Mouse (Mus musculus): ENCODE measurements around the gene Jun. TPM values are rescaled to one million over a fixed set of nuclear protein-coding genes. Genes with fewer than 3 reads are reported as not detected.

Gene Jun
- polyA plus RNA-seq, 1 experiment from 2014 or later: 49.6 TPM

GRCm38 (mm10) chr4:95082481-95083088, 30.6 kb upstream of the Jun start:
- WGBS: 67% methylated on average over 4 of the region's 4 CpGs
- ATAC-seq (ENCODE audit: insufficient read depth, low FRiP score, low TSS enrichment): no peak; the same call in 1 of the 2 replicates
- no peaks in the 10 kb centered on the region for H3K27me3 ChIP-seq (ENCODE audit: control insufficient read depth, insufficient read depth, low read length)
- H3K27ac ChIP-seq (ENCODE audit: low read depth, low read length): no peak overlapping the region
- H3K9ac ChIP-seq (ENCODE audit: low read length): no peak overlapping the region
- H3K4me2 ChIP-seq (ENCODE audit: low read depth): no peak overlapping the region
- DNase-seq (ENCODE audit: low spot score): no peak
- H3K36me3 ChIP-seq (ENCODE audit: control insufficient read depth, insufficient read depth, low read length): no peaks in the 10 kb centered on the region
- no peaks in the 10 kb centered on the region for H3K9me3 ChIP-seq (ENCODE audit: control insufficient read depth, low read length)
- H3K4me3 ChIP-seq (ENCODE audit: low read depth, low read length): no peak overlapping the region
- no peaks in the 10 kb centered on the region for H3K4me1 ChIP-seq (ENCODE audit: control insufficient read depth, insufficient read depth, low read length)

- Histone ChIP-seq H3K9me3 (ENCODE audit: control insufficient read depth, low read length) (no peaks in the 10 kb centered on the region), H3K4me2 (ENCODE audit: low read depth) (no peak overlapping the region), H3K27ac (ENCODE audit: low read depth, low read length) (no peak overlapping the region), H3K9ac (ENCODE audit: low read length) (no peak overlapping the region), H3K27me3 (ENCODE audit: control insufficient read depth, insufficient read depth, low read length) (no peaks in the 10 kb centered on the region), H3K4me1 (ENCODE audit: control insufficient read depth, insufficient read depth, low read length) (no peaks in the 10 kb centered on the region), H3K4me3 (ENCODE audit: low read depth, low read length) (no peak overlapping the region), H3K36me3 (ENCODE audit: control insufficient read depth, insufficient read depth, low read length) (no peaks in the 10 kb centered on the region)
- DNase-seq (ENCODE audit: low spot score) (no peak), ATAC-seq (ENCODE audit: insufficient read depth, low FRiP score, low TSS enrichment) (no peak)
- WGBS: 77% methylated on average over 8 of the region's 8 CpGs
Measured at GRCm38 (mm10) chr4:95081632-95082031, 29.6 kb upstream of the Jun start.

GRCm38 (mm10) chr4:95078625-95079024, 26.6 kb upstream of the Jun start:
- Histone ChIP-seq H3K36me3 (ENCODE audit: control insufficient read depth, insufficient read depth, low read length) (no peaks in the 10 kb centered on the region), H3K9me3 (ENCODE audit: control insufficient read depth, low read length) (no peaks in the 10 kb centered on the region), H3K4me2 (ENCODE audit: low read depth) (no peak overlapping the region), H3K9ac (ENCODE audit: low read length) (no peak overlapping the region), H3K4me1 (ENCODE audit: control insufficient read depth, insufficient read depth, low read length) (no peaks in the 10 kb centered on the region), H3K27me3 (ENCODE audit: control insufficient read depth, insufficient read depth, low read length) (no peaks in the 10 kb centered on the region), H3K4me3 (ENCODE audit: low read depth, low read length) (no peak overlapping the region), H3K27ac (ENCODE audit: low read depth, low read length) (no peak overlapping the region)
- WGBS: 68% methylated on average over 8 of the region's 8 CpGs
- DNase-seq (ENCODE audit: low spot score) (no peak), ATAC-seq (ENCODE audit: insufficient read depth, low FRiP score, low TSS enrichment) (no peak)

GRCm38 (mm10) chr4:95076279-95076678, 24.3 kb upstream of the Jun start:
- no peak for ATAC-seq (ENCODE audit: insufficient read depth, low FRiP score, low TSS enrichment)
- Histone ChIP-seq H3K4me3 (ENCODE audit: low read depth, low read length) (no peak overlapping the region), H3K9me3 (ENCODE audit: control insufficient read depth, low read length) (no peaks in the 10 kb centered on the region), H3K4me1 (ENCODE audit: control insufficient read depth, insufficient read depth, low read length) (no peaks in the 10 kb centered on the region), H3K4me2 (ENCODE audit: low read depth) (no peak overlapping the region), H3K36me3 (ENCODE audit: control insufficient read depth, insufficient read depth, low read length) (no peaks in the 10 kb centered on the region), H3K9ac (ENCODE audit: low read length) (no peak overlapping the region), H3K27ac (ENCODE audit: low read depth, low read length) (no peak overlapping the region), H3K27me3 (ENCODE audit: control insufficient read depth, insufficient read depth, low read length) (no peaks in the 10 kb centered on the region)
- WGBS: 57% methylated on average over 14 of the region's 14 CpGs
- DNase-seq (ENCODE audit: low spot score): no peak

GRCm38 (mm10) chr4:95075591-95076002, 23.6 kb upstream of the Jun start:
- H3K27me3 ChIP-seq (ENCODE audit: control insufficient read depth, insufficient read depth, low read length): no peaks in the 10 kb centered on the region
- H3K27ac ChIP-seq (ENCODE audit: low read depth, low read length): no peak overlapping the region
- H3K4me1 ChIP-seq (ENCODE audit: control insufficient read depth, insufficient read depth, low read length): no peaks in the 10 kb centered on the region
- no peak for DNase-seq (ENCODE audit: low spot score)
- no peak for ATAC-seq (ENCODE audit: insufficient read depth, low FRiP score, low TSS enrichment)
- H3K36me3 ChIP-seq (ENCODE audit: control insufficient read depth, insufficient read depth, low read length): no peaks in the 10 kb centered on the region
- 90% methylated on average over 17 of the region's 17 CpGs for WGBS
- H3K4me2 ChIP-seq (ENCODE audit: low read depth): no peak overlapping the region
- H3K4me3 ChIP-seq (ENCODE audit: low read depth, low read length): no peak overlapping the region
- H3K9me3 ChIP-seq (ENCODE audit: control insufficient read depth, low read length): no peaks in the 10 kb centered on the region
- H3K9ac ChIP-seq (ENCODE audit: low read length): no peak overlapping the region

- ATAC-seq (ENCODE audit: insufficient read depth, low FRiP score, low TSS enrichment) (no peak), DNase-seq (ENCODE audit: low spot score) (no peak)
- no peaks in the 10 kb centered on the region for H3K36me3 ChIP-seq (ENCODE audit: control insufficient read depth, insufficient read depth, low read length)
- H3K9ac ChIP-seq (ENCODE audit: low read length): no peak overlapping the region
- H3K4me3 ChIP-seq (ENCODE audit: low read depth, low read length): no peak overlapping the region
- H3K27me3 ChIP-seq (ENCODE audit: control insufficient read depth, insufficient read depth, low read length): no peaks in the 10 kb centered on the region
- H3K4me1 ChIP-seq (ENCODE audit: control insufficient read depth, insufficient read depth, low read length): no peaks in the 10 kb centered on the region
- H3K4me2 ChIP-seq (ENCODE audit: low read depth): no peak overlapping the region
- 92% methylated on average over 6 of the region's 6 CpGs for WGBS
- no peaks in the 10 kb centered on the region for H3K9me3 ChIP-seq (ENCODE audit: control insufficient read depth, low read length)
- H3K27ac ChIP-seq (ENCODE audit: low read depth, low read length): no peak overlapping the region
Measured at GRCm38 (mm10) chr4:95074319-95074718, 22.3 kb upstream of the Jun start.

GRCm38 (mm10) chr4:95073214-95073750, 21.3 kb upstream of the Jun start:
- no peaks in the 10 kb centered on the region for H3K4me1 ChIP-seq (ENCODE audit: control insufficient read depth, insufficient read depth, low read length)
- no peaks in the 10 kb centered on the region for H3K9me3 ChIP-seq (ENCODE audit: control insufficient read depth, low read length)
- no peaks in the 10 kb centered on the region for H3K27me3 ChIP-seq (ENCODE audit: control insufficient read depth, insufficient read depth, low read length)
- H3K9ac ChIP-seq (ENCODE audit: low read length): no peak overlapping the region
- H3K27ac ChIP-seq (ENCODE audit: low read depth, low read length): no peak overlapping the region
- H3K36me3 ChIP-seq (ENCODE audit: control insufficient read depth, insufficient read depth, low read length): no peaks in the 10 kb centered on the region
- no peak for ATAC-seq (ENCODE audit: insufficient read depth, low FRiP score, low TSS enrichment)
- no peak overlapping the region for H3K4me2 ChIP-seq (ENCODE audit: low read depth)
- no peak for DNase-seq (ENCODE audit: low spot score)
- H3K4me3 ChIP-seq (ENCODE audit: low read depth, low read length): no peak overlapping the region
- WGBS: 72% methylated on average over 10 of the region's 10 CpGs

- Histone ChIP-seq H3K9me3 (ENCODE audit: control insufficient read depth, low read length) (no peaks in the 10 kb centered on the region), H3K36me3 (ENCODE audit: control insufficient read depth, insufficient read depth, low read length) (no peaks in the 10 kb centered on the region), H3K4me2 (ENCODE audit: low read depth) (no peak overlapping the region), H3K27ac (ENCODE audit: low read depth, low read length) (no peak overlapping the region), H3K9ac (ENCODE audit: low read length) (no peak overlapping the region), H3K4me3 (ENCODE audit: low read depth, low read length) (no peak overlapping the region), H3K27me3 (ENCODE audit: control insufficient read depth, insufficient read depth, low read length) (no peaks in the 10 kb centered on the region), H3K4me1 (ENCODE audit: control insufficient read depth, insufficient read depth, low read length) (no peaks in the 10 kb centered on the region)
- 81% methylated on average over 5 of the region's 5 CpGs for WGBS
- DNase-seq (ENCODE audit: low spot score) (no peak), ATAC-seq (ENCODE audit: insufficient read depth, low FRiP score, low TSS enrichment) (no peak)
Measured at GRCm38 (mm10) chr4:95070407-95070806, 18.4 kb upstream of the Jun start.

Data from neural tube, embryonic 11.5 days (tissue).